Mouse (Mus musculus): Measurements from ENCODE around the gene Elmo1.

- no peak for TF ChIP-seq POLR2A (IDR thresholded peaks at IDR 0.05; ENCODE audit: extremely low read depth, insufficient read depth, low read length)
- peak; percentile 88 for TF ChIP-seq CTCF (IDR thresholded peaks at IDR 0.05; ENCODE audit: low read depth, low read length)
These were observed 202.0 kb downstream of the Elmo1 start for GRCm38 (mm10) chr13:20292348-20292747.

All from liver, adult 2 months (tissue).